Mouse (Mus musculus) hindbrain, embryonic 15.5 days (tissue): ENCODE measurements around the gene Gm884. TPM values are rescaled to one million over a fixed set of nuclear protein-coding genes. Genes with fewer than 3 reads are reported as not detected.
"Not testable (repeated sequence)": the region's sequence is repeated elsewhere in the genome, so short reads cannot be mapped to it uniquely, and the experiment has no call there.

ENCODE experiments used
- ATAC-seq: fragments of 200-750 bp; cut with Nextera tagmentation; 2 replicates; pipeline ENCODE4 v1.8.0; 2017; ENCODE audit warnings: low read depth, moderate number of reproducible peaks, moderate TSS enrichment; ENCODE audit not compliant: low FRiP score
- H3K27ac ChIP-seq: fragments of 300-500 bp; sonication (generic); replicated peaks from 2 replicates; pipeline ENCODE4 v1.5.1; 2015; ENCODE audit warnings: mild to moderate bottlenecking, inconsistent platforms
- H3K27me3 ChIP-seq: fragments of 300-500 bp; sonication (generic); 2 replicates; pipeline ENCODE4 v1.6.1; 2015; ENCODE audit warnings: control low read depth, inconsistent platforms
- H3K36me3 ChIP-seq: fragments of 300-500 bp; sonication (generic); 2 replicates; pipeline ENCODE4 v1.6.1; 2015; ENCODE audit warnings: control low read depth, inconsistent platforms
- H3K4me1 ChIP-seq: fragments of 300-500 bp; sonication (generic); replicated peaks from 2 replicates; pipeline ENCODE4 v1.6.1; 2015; ENCODE audit warnings: control low read depth, inconsistent platforms
- H3K4me2 ChIP-seq: fragments of 300-500 bp; sonication (generic); 2 replicates; pipeline ENCODE4 v1.6.1; 2015; ENCODE audit warnings: moderate library complexity, mild to moderate bottlenecking, inconsistent platforms
- H3K4me3 ChIP-seq: fragments of 300-500 bp; sonication (generic); 2 replicates; pipeline ENCODE4 v1.5.1; 2015; ENCODE audit warnings: mild to moderate bottlenecking, inconsistent platforms
- H3K9ac ChIP-seq: fragments of 300-500 bp; sonication (generic); 2 replicates; pipeline ENCODE4 v1.6.1; 2015; ENCODE audit warnings: inconsistent platforms
- H3K9me3 ChIP-seq: fragments of 300-500 bp; sonication (generic); 2 replicates; pipeline ENCODE4 v1.6.1; 2016; ENCODE audit warnings: control low read depth, inconsistent platforms
- WGBS: fragments of 180-500 bp; shearing (Covaris S2); methylation state at CpG from one replicate; pipeline ENCODE4 v1.1.7; 2015; 5-methylcytosine and 5-hydroxymethylcytosine counted together
- polyA plus RNA-seq: library from polyadenylated mRNA; unstranded; fragments of >200 nt; fragmentation: Nextera tagmentation; extraction: Ambion mirVana; gene quantifications from 2 replicates; pipeline ENCODE4 v1.2.1, GENCODE M21; 2015

The Gm884 gene
- polyA plus RNA-seq, 1 experiment from 2014 or later: not detected

GRCm38 (mm10) chr11:103610772-103611171 is 10.2 kb downstream of the Gm884 start:
- H3K9me3 ChIP-seq: no peaks in the 10 kb centered on the region
- ATAC-seq: no peak
- no peak overlapping the region for H3K4me3 ChIP-seq
- no peak overlapping the region for H3K4me2 ChIP-seq
- no peak overlapping the region for H3K9ac ChIP-seq
- no peaks in the 10 kb centered on the region for H3K4me1 ChIP-seq
- no peaks in the 10 kb centered on the region for H3K27me3 ChIP-seq
- WGBS: 86% methylated on average over 2 of the region's 2 CpGs
- H3K36me3 ChIP-seq: no peaks in the 10 kb centered on the region
- H3K27ac ChIP-seq: no peak overlapping the region

DNA sequence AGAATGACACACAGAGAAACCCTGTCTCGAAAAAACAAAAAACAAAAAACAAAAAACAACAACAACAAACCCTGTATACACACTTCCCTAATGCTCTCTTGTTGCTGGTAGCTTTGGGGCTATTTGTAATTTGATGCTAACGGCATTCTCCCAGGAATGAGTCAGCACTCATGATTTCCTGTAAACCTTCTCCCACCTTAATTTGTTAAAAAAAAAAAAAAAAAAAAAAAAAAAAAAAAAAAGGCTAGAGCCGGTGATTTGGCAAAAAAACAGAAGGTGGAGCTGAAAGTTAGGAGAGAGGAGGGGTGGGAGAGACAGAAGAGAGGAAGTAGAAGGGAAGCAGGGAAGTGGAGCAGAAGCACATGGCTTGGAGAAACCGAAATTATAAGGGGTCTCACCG is 14.3 kb downstream of the Gm884 start:
- no peak overlapping the region for H3K9ac ChIP-seq
- H3K4me3 ChIP-seq: no peak overlapping the region
- H3K9me3 ChIP-seq: no peaks in the 10 kb centered on the region
- no peaks in the 10 kb centered on the region for H3K4me1 ChIP-seq
- H3K27ac ChIP-seq: no peak overlapping the region
- H3K36me3 ChIP-seq: no peaks in the 10 kb centered on the region
- 73% methylated on average over 5 of the region's 5 CpGs for WGBS
- no peak for ATAC-seq
- no peaks in the 10 kb centered on the region for H3K27me3 ChIP-seq
- no peak overlapping the region for H3K4me2 ChIP-seq

DNA sequence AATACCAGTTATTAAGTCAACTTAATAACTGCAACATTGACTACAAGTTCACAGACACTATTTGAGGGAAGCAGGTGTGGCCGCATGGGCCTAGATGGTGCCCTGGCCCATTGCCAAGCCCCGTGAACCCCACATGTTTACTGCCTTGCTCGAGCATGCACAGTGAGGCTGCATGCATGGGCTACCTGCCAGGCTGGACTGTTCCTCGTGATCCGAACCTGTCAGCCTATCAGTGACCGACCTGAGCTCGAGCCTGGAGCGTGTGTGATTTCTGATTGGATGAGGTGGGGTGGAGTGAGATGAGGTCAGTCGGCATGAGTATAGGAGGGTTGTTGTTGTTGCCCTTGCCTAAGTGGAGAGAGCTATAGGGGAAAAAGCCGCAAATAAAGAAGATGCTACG is 42.6 kb downstream of the Gm884 start:
- Histone ChIP-seq H3K27ac (no peak overlapping the region), H3K4me3 (no peak overlapping the region), H3K4me2 (no peak overlapping the region), H3K9ac (no peak overlapping the region), H3K27me3 (no peaks in the 10 kb centered on the region), H3K36me3 (no peaks in the 10 kb centered on the region), H3K9me3 (no peaks in the 10 kb centered on the region), H3K4me1 (no peaks in the 10 kb centered on the region)
- 92% methylated on average over 11 of the region's 11 CpGs for WGBS
- no peak for ATAC-seq

GRCm38 (mm10) chr11:103556021-103556420 is 64.9 kb downstream of the Gm884 start:
- 76% methylated on average over 2 of the region's 2 CpGs for WGBS
- Histone ChIP-seq H3K4me1 (no peaks in the 10 kb centered on the region), H3K27ac (no peak overlapping the region), H3K27me3 (no peaks in the 10 kb centered on the region), H3K36me3 (no peaks in the 10 kb centered on the region), H3K9me3 (no peaks in the 10 kb centered on the region), H3K4me2 (no peak overlapping the region), H3K9ac (no peak overlapping the region), H3K4me3 (no peak overlapping the region)
- no peak for ATAC-seq

DNA sequence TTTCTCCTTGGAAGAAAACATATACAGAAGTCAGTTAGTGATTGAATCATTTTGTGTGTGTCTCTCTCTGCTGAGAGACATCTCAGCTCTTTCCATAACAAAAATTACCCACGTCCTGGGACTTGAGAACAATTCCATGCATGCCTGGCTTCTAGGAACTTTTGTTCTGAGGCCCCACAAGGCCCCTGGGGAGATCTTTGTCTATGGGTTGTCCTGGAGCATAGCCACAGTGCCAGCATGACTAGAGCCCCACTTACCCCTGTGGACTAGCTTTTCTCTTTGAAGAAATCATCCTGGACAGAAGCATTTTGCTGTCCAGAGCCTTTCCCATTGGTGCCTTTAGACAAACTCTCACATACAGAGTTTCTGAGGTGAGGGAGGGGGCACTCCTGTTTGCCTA is 86.0 kb downstream of the Gm884 start:
- H3K36me3 ChIP-seq, H3K27ac ChIP-seq, H3K27me3 ChIP-seq, H3K4me1 ChIP-seq, H3K9ac ChIP-seq, H3K9me3 ChIP-seq, H3K4me3 ChIP-seq, ATAC-seq, H3K4me2 ChIP-seq: not testable (repeated sequence)
- 13% methylated on average over 1 of the region's 1 CpGs for WGBS

GRCm38 (mm10) chr11:103512111-103512510 is 108.8 kb downstream of the Gm884 start:
- H3K4me1 ChIP-seq: no peaks in the 10 kb centered on the region
- H3K36me3 ChIP-seq: no peaks in the 10 kb centered on the region
- H3K9ac ChIP-seq: no peak overlapping the region
- no peak overlapping the region for H3K27ac ChIP-seq
- 83% methylated on average over 2 of the region's 2 CpGs for WGBS
- no peak for ATAC-seq
- no peaks in the 10 kb centered on the region for H3K9me3 ChIP-seq
- H3K27me3 ChIP-seq: no peaks in the 10 kb centered on the region
- no peak overlapping the region for H3K4me2 ChIP-seq
- H3K4me3 ChIP-seq: no peak overlapping the region

DNA sequence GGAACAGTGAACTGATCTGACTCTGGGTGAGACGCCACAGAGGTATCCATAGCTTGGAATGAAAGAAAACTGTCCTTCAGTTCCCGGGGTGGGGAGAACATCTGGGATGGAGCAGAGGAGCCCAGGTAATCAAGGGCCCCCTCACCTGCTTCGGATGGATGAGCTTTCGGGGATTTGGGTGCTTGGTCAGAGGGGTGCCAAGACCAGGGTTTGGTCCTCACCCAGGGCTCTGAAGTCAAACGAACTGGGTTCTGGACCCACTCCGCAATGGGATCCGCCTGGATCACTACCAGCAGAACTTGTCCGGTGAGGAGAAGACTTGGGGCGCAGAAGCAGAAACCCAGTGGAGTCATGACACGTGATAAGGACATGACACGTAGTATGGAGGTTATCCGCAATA is 116.4 kb downstream of the Gm884 start, which contains the start of gene Lrrc37a:
Gene Lrrc37a (minus strand): TSS at position 101 of the 400 bp plus-strand sequence.
- H3K36me3 ChIP-seq: no peaks in the 10 kb centered on the region
- no peak for ATAC-seq
- H3K27ac ChIP-seq: no peak within 1 kb of the TSS
- no peaks in the 10 kb centered on the region for H3K27me3 ChIP-seq
- no peak within 1 kb of the TSS for H3K9ac ChIP-seq
- H3K9me3 ChIP-seq: no peaks in the 10 kb centered on the region
- no peak within 1 kb of the TSS for H3K4me2 ChIP-seq
- 94% methylated on average over 12 of the region's 12 CpGs for WGBS
- H3K4me3 ChIP-seq: no peak within 1 kb of the TSS
- H3K4me1 ChIP-seq: no peaks in the 10 kb centered on the region

Other genes with a start within 250 kb of the Gm884 start
- 9.8 and 10.0 TPM in 2 replicates for gene Plekhm1, start 208.5 kb downstream of the Gm884 start, polyA plus RNA-seq
- not detected in 2 replicates for gene Lrrc37a, start 116.5 kb downstream of the Gm884 start, polyA plus RNA-seq
- not detected in 2 replicates for gene Lyzl6, start 17.8 kb upstream of the Gm884 start, polyA plus RNA-seq
- gene Rprml, start 28.4 kb upstream of the Gm884 start, polyA plus RNA-seq: 1.8 and 2.2 TPM in 2 replicates
- gene Gosr2, start 76.8 kb upstream of the Gm884 start, polyA plus RNA-seq: 87.3 and 87.8 TPM in 2 replicates
- gene Wnt9b, start 128.7 kb upstream of the Gm884 start, polyA plus RNA-seq: 0.32 and 0.37 TPM in 2 replicates
- 9.4 and 11.0 TPM in 2 replicates for gene Wnt3, start 153.0 kb upstream of the Gm884 start, polyA plus RNA-seq